Mouse (Mus musculus) lung, postnatal 36 days (tissue): ENCODE data around the gene Fbn1.

Experiments
- DNase-seq: peaks from one replicate; pipeline ENCODE4 v3.0.0; 2022; ENCODE audit warnings: mixed read lengths

The Fbn1 gene

GRCm38 (mm10) chr2:125330506-125330905 is 177.3 kb downstream of the Fbn1 start:
- DNase-seq: no peak

DNA sequence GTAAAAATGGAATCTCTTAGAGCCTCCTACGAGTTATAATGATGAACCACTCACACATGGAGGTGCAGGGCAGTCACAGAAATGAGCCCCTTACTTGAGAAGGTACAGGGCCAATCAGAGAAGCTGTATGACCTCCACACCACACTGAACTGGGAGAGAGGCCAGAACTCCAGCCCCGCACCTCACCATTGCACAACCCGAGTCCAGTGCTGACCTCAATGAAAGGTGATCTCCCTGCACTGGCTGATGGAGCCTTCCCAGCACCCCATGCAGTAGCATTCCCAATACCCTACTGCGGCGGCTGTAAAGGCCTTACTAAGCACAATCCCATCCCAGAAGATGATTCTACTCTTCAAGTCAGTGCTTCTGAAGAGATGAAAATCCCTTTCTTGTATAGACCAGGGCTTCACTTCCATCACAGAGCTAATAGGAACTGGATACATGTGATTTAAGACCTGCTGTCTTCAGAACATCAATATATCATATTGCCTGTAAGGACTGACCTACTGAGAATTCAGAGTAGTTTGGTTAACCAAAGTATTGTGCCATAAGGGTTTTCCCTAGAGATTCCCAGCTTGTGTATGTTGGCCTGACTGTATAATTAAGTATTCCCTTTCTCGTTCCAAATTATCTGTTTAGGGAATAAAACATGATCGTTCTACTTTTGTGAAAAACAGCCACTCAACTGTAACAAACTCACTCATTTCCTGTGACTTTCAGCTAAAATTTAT is 182.5 kb downstream of the Fbn1 start:
- DNase-seq: no peak

GRCm38 (mm10) chr2:125324455-125324854 is 183.3 kb downstream of the Fbn1 start:
- DNase-seq: no peak

- no peak for DNase-seq
These were observed 184.4 kb downstream of the Fbn1 start for GRCm38 (mm10) chr2:125323347-125323746.

DNA sequence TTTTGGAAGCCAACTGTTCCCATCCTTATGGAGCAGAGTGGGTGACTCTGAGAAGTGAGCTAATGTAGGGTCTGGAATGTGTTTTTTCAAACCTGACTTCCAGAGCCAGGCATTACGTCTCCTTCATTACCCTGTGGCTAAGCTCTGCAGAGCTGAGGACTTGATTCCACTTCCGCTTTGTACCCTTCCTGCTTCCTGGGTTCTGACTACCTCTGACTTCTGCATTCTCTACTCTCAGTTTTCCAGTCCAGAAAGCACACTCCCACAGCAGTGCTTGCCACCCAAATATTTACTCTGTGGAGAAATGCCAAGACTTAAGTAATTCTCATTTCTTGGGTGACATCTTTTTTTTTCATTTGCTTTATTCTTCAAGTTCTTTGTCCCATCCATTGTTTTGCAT is 185.2 kb downstream of the Fbn1 start:
- no peak for DNase-seq

- no peak for DNase-seq
These were observed 186.7 kb downstream of the Fbn1 start for GRCm38 (mm10) chr2:125321071-125321470.

GRCm38 (mm10) chr2:125319651-125320050 is 188.1 kb downstream of the Fbn1 start:
- DNase-seq: peak; percentile 37

GRCm38 (mm10) chr2:125318371-125319061 is 189.3 kb downstream of the Fbn1 start:
- DNase-seq: no peak

DNA sequence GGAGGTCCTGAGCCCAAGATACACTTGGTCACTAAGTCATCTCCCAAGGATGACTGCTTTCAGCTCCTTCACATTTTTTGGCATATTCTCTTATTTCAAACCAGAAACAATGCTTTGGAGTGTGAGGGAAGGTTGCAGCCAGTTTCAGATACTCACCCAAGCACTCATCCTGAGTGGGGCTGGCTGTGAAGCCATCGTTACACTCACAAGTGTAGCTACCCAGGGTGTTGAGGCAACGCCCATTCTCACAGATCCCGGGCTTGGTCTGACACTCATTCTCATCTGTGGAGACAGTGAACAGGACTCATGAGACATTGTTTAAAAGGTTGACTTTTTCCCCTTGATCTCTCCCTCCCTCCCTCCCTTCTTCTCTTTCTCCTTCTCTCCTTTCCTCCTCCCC is 192.6 kb downstream of the Fbn1 start:
- no peak for DNase-seq

GRCm38 (mm10) chr2:125314169-125314925 is 193.4 kb downstream of the Fbn1 start:
- no peak for DNase-seq

DNA sequence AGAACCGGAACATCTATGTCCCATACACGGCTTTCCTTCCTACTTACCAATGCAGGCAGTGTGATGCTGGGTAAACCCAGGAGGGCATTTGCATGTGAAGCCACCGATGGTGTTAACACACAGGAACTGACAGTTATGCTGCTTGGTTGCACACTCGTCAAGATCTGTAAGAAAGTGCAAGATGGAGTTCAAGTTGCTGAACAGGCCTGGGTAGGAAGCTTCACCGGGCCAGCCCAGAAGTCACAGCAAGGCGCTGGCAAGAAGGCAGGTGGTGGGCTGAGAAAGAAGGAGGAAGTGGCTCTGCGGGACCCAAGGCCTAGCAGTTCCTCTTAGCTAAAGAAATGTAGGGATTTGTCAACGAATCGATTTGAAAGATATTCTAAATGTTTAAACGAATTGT is 198.1 kb downstream of the Fbn1 start:
- DNase-seq: no peak

- DNase-seq: no peak
These were observed 202.1 kb downstream of the Fbn1 start for GRCm38 (mm10) chr2:125305671-125306070.

GRCm38 (mm10) chr2:125304746-125305145 is 203.0 kb downstream of the Fbn1 start:
- no peak for DNase-seq

GRCm38 (mm10) chr2:125303764-125304384 is 203.9 kb downstream of the Fbn1 start:
- no peak for DNase-seq

GRCm38 (mm10) chr2:125302625-125302924 is 205.2 kb downstream of the Fbn1 start:
- no peak for DNase-seq

- no peak for DNase-seq
These were observed 205.7 kb downstream of the Fbn1 start for GRCm38 (mm10) chr2:125301877-125302624.

GRCm38 (mm10) chr2:125298841-125299240 is 209.0 kb downstream of the Fbn1 start:
- DNase-seq: no peak

- DNase-seq: no peak
These were observed 212.3 kb downstream of the Fbn1 start for GRCm38 (mm10) chr2:125295526-125295925.

- DNase-seq: peak; percentile 45
These were observed 213.8 kb downstream of the Fbn1 start for GRCm38 (mm10) chr2:125293969-125294491.

DNA sequence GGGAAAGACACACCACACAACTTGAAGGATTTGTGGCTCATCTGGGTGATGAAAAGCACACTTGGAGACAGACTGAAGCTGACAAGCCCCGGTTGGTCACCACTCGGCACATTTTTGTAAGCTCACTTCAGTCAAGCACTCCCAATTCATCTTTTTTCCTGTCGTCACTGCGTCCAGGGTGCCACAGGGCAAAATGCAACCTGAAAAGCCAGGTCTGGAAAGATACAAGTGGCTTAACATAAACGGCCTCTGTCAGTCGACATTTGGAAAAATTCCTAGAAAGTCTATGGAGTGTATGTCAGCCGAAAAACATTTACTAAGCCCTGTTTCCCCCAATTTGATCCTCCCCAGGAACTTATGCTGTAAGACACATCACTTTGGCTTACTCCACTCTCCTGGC is 215.2 kb downstream of the Fbn1 start:
- no peak for DNase-seq

GRCm38 (mm10) chr2:125291101-125291500 is 216.7 kb downstream of the Fbn1 start:
- no peak for DNase-seq

GRCm38 (mm10) chr2:125290197-125290965 is 217.4 kb downstream of the Fbn1 start:
- no peak for DNase-seq
